Mouse (Mus musculus) MEL (cell line): ENCODE data around the gene Rnf227. TPM values are rescaled to one million over a fixed set of nuclear protein-coding genes. Genes with fewer than 3 reads are reported as not detected.

Experiments used
- DNase-seq: peaks from one replicate; pipeline ENCODE4 v3.0.0; 2011; ENCODE audit warnings: low read depth, low spot score
- H3K27ac ChIP-seq: 2 replicates; pipeline ENCODE4 v1.5.1; 2012; ENCODE audit warnings: low read depth, mild to moderate bottlenecking, control low read depth, low read length, moderate library complexity; ENCODE audit not compliant: control insufficient read depth
- H3K27me3 ChIP-seq, 2 experiments: fragments of 150-350 bp in 1 of 2; sonication (generic) in 1 of 2; 2 replicates each; pipeline ENCODE4 v1.6.1; 2012; ENCODE audit warnings: low read length in 2 of 2, mild to moderate bottlenecking in 2 of 2, improper control_type of control experiment in 1 of 2, moderate library complexity in 1 of 2; ENCODE audit not compliant: insufficient read depth in 2 of 2, control insufficient read depth in 1 of 2
- H3K36me3 ChIP-seq, 2 experiments: 2 replicates each; pipeline ENCODE4 v1.6.1; 2012 to 2014; ENCODE audit warnings: low read length in 2 of 2, improper control_type of control experiment in 1 of 2, inconsistent platforms in 1 of 2, mild to moderate bottlenecking in 1 of 2; ENCODE audit not compliant: insufficient read depth in 2 of 2, control insufficient read depth in 1 of 2
- H3K4me1 ChIP-seq, 2 experiments: fragments of 150-350 bp in 1 of 2; sonication (generic) in 1 of 2; 2 replicates each; pipeline ENCODE4 v1.6.1; 2012; ENCODE audit warnings: low read length in 2 of 2, improper control_type of control experiment in 1 of 2, mild to moderate bottlenecking in 1 of 2; ENCODE audit not compliant: insufficient read depth in 2 of 2, control insufficient read depth in 1 of 2
- H3K4me3 ChIP-seq, 2 experiments: fragments of 150-350 bp in 1 of 2; sonication (generic) in 1 of 2; 2 replicates each; pipeline ENCODE4 v1.5.1; 2012; ENCODE audit warnings: low read depth in 2 of 2, low read length in 2 of 2, mild to moderate bottlenecking in 2 of 2, moderate library complexity in 2 of 2, control low read depth in 1 of 2, improper control_type of control experiment in 1 of 2; ENCODE audit not compliant: control insufficient read depth in 1 of 2, insufficient read depth in 1 of 2
- H3K79me2 ChIP-seq: 2 replicates; pipeline ENCODE4 v1.6.1; 2012; ENCODE audit warnings: mild to moderate bottlenecking, low read length, moderate library complexity; ENCODE audit not compliant: control insufficient read depth, poor library complexity, insufficient read depth
- H3K9ac ChIP-seq: 2 replicates; pipeline ENCODE4 v1.6.1; 2012; ENCODE audit warnings: low read depth, mild to moderate bottlenecking, control low read depth, low read length, moderate library complexity; ENCODE audit not compliant: control insufficient read depth, poor library complexity, severe bottlenecking
- H3K9me3 ChIP-seq: fragments of 150-350 bp; sonication (generic); replicated peaks from 2 replicates; pipeline ENCODE4 v1.6.1; 2012; ENCODE audit warnings: mild to moderate bottlenecking, low read length, improper control_type of control experiment, moderate library complexity; ENCODE audit not compliant: insufficient read depth
- BHLHE40 ChIP-seq: IDR thresholded peaks from 2 replicates; pipeline ENCODE4 v1.6.1; 2012; ENCODE audit warnings: low read depth, mild to moderate bottlenecking, inconsistent platforms, low read length, improper control_type of control experiment, borderline replicate concordance
- CHD1 ChIP-seq: IDR thresholded peaks from 2 replicates; pipeline ENCODE4 v1.6.1; 2012; ENCODE audit warnings: low read depth, mild to moderate bottlenecking, inconsistent platforms, low read length, improper control_type of control experiment
- CTCF ChIP-seq, 3 experiments: IDR thresholded peaks in 2 of 3; conservative IDR thresholded peaks in 1 of 3; 2 replicates each; pipeline ENCODE4 v1.5.1; 2011 to 2012; ENCODE audit warnings: low read length in 3 of 3, low read depth in 2 of 3, mild to moderate bottlenecking in 2 of 3, improper control_type of control experiment in 1 of 3, inconsistent platforms in 1 of 3, mixed read lengths in 1 of 3, moderate library complexity in 1 of 3; ENCODE audit not compliant: control insufficient read depth in 1 of 3, insufficient read depth in 1 of 3, poor library complexity in 1 of 3, severe bottlenecking in 1 of 3
- ELF1 ChIP-seq: IDR thresholded peaks from 2 replicates; pipeline ENCODE4 v1.6.1; 2014; ENCODE audit warnings: low read depth, mild to moderate bottlenecking, inconsistent platforms, low read length, improper control_type of control experiment, moderate library complexity
- EP300 ChIP-seq, 2 experiments: IDR thresholded peaks; 2 replicates each; pipeline ENCODE4 v1.6.1; 2011; ENCODE audit warnings: improper control_type of control experiment in 2 of 2, low read length in 2 of 2, low read depth in 1 of 2, mild to moderate bottlenecking in 1 of 2
- ETS1 ChIP-seq: IDR thresholded peaks from 2 replicates; pipeline ENCODE4 v1.6.1; 2012; ENCODE audit warnings: low read depth, mild to moderate bottlenecking, inconsistent platforms, low read length, improper control_type of control experiment, moderate library complexity
- GABPA ChIP-seq: IDR thresholded peaks from 2 replicates; pipeline ENCODE4 v1.6.1; 2012; ENCODE audit warnings: low read depth, mild to moderate bottlenecking, inconsistent platforms, low read length, improper control_type of control experiment, moderate library complexity
- HCFC1 ChIP-seq: IDR thresholded peaks from 2 replicates; pipeline ENCODE4 v1.6.1; 2012; ENCODE audit warnings: low read depth, mild to moderate bottlenecking, inconsistent platforms, low read length, improper control_type of control experiment, moderate library complexity
- JUND ChIP-seq: IDR thresholded peaks from 2 replicates; pipeline ENCODE4 v1.6.1; 2011; ENCODE audit warnings: low read depth, mild to moderate bottlenecking, improper control_type of control experiment, low read length
- MAZ ChIP-seq: IDR thresholded peaks from 2 replicates; pipeline ENCODE4 v1.6.1; 2012; ENCODE audit warnings: low read depth, mild to moderate bottlenecking, inconsistent platforms, low read length, improper control_type of control experiment
- MEF2A ChIP-seq: IDR thresholded peaks from 2 replicates; pipeline ENCODE4 v1.6.1; 2014; ENCODE audit warnings: low read depth, mild to moderate bottlenecking, inconsistent platforms, low read length, improper control_type of control experiment; ENCODE audit not compliant: poor library complexity, insufficient replicate concordance, severe bottlenecking; ENCODE audit errors: extremely low read depth
- MYB ChIP-seq: IDR thresholded peaks from 2 replicates; pipeline ENCODE4 v1.6.1; 2011; ENCODE audit warnings: mild to moderate bottlenecking, low read depth, low read length, improper control_type of control experiment
- MYC ChIP-seq: IDR thresholded peaks from 2 replicates; pipeline ENCODE4 v1.6.1; 2011; ENCODE audit warnings: low read depth, mild to moderate bottlenecking, low read length, improper control_type of control experiment, moderate library complexity
- POLR2AphosphoS2 ChIP-seq: IDR thresholded peaks from 2 replicates; pipeline ENCODE4 v1.6.1; 2011; ENCODE audit warnings: low read length, improper control_type of control experiment
- POLR2AphosphoS5 ChIP-seq: IDR thresholded peaks from 2 replicates; pipeline ENCODE4 v1.6.1; 2012; ENCODE audit warnings: low read depth, borderline replicate concordance, mild to moderate bottlenecking, inconsistent platforms, low read length, moderate library complexity, mixed read lengths
- RAD21 ChIP-seq: IDR thresholded peaks from 2 replicates; pipeline ENCODE4 v1.6.1; 2011; ENCODE audit warnings: mild to moderate bottlenecking, low read depth, low read length, improper control_type of control experiment
- SMC3 ChIP-seq: IDR thresholded peaks from 2 replicates; pipeline ENCODE4 v1.6.1; 2011; ENCODE audit warnings: low read depth, low read length, improper control_type of control experiment
- TAL1 ChIP-seq: IDR thresholded peaks from 2 replicates; pipeline ENCODE4 v1.6.1; 2012; ENCODE audit warnings: mild to moderate bottlenecking, inconsistent platforms, low read length, moderate library complexity, mixed read lengths
- TBP ChIP-seq: IDR thresholded peaks from 2 replicates; pipeline ENCODE4 v1.8.0; 2011; ENCODE audit warnings: low read depth, low read length, improper control_type of control experiment
- TCF12 ChIP-seq: IDR thresholded peaks from 2 replicates; pipeline ENCODE4 v1.6.1; 2014; ENCODE audit warnings: low read depth, mild to moderate bottlenecking, inconsistent platforms, low read length, improper control_type of control experiment, moderate library complexity
- USF1 ChIP-seq: IDR thresholded peaks from 2 replicates; pipeline ENCODE4 v1.6.1; 2014; ENCODE audit warnings: low read depth, mild to moderate bottlenecking, inconsistent platforms, low read length, improper control_type of control experiment, moderate library complexity
- ZKSCAN1 ChIP-seq: IDR thresholded peaks from 2 replicates; pipeline ENCODE4 v1.6.1; 2012; ENCODE audit warnings: low read depth, mild to moderate bottlenecking, inconsistent platforms, low read length, improper control_type of control experiment, moderate library complexity
- ZNF384 ChIP-seq: IDR thresholded peaks from 2 replicates; pipeline ENCODE4 v1.6.1; 2012; ENCODE audit warnings: low read depth, mild to moderate bottlenecking, inconsistent platforms, low read length, improper control_type of control experiment
- polyA plus RNA-seq, 2 experiments: library from polyadenylated mRNA; stranded (reverse) in 1 of 2; unstranded in 1 of 2; fragments of >175 nt in 1 of 2; fragments of >200 nt in 1 of 2; gene quantifications; 2 replicates each; pipeline versions ENCODE4 v1.2.1 to v1.2.4; 2012; ENCODE audit warnings: low replicate concordance in 2 of 2, low read depth in 1 of 2; ENCODE audit not compliant: insufficient read length in 2 of 2, insufficient read depth in 1 of 2, missing spikeins in 1 of 2
- total RNA-seq: library from RNA; depleted of rRNA; stranded (reverse); fragments of 300-350 nt; gene quantifications from 2 replicates; pipeline ENCODE4 v1.2.3, GENCODE M21; 2012

Rnf227 gene
- total and polyA plus RNA-seq, 3 experiments = 11.5 to 12.4 TPM; not detected in 1

DNA sequence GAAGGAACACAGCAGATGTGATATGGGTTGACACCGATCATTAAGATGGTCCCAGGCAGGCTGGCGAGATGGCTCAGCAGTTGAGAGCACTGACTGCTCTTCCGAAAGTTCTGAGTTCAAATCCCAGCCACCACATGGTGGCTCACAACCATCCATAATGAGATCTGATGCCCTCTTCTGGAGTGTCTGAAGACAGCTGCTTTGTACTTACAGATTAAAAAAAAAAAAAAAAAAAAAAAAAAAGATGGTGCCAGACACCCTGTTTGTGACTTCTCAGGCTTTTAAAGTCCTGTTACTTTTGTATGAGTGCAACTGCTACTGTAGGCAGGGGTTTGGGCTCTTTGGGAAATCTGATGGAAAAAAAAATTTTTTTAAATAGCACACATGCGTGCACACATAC is 48.4 kb downstream of the Rnf227 start:
- H3K9ac ChIP-seq = no peak overlapping the region
- TF ChIP-seq BHLHE40 = no peak
- peak in 1 of 3 experiments; percentile 16; a peak in 2 of 6 replicates for TF ChIP-seq CTCF (IDR thresholded peaks at IDR 0.05 in 2 of 3, conservative IDR thresholded peaks at IDR 0.05 in 1 of 3; ENCODE audit: control insufficient read depth in 1 of 3, insufficient read depth in 1 of 3, low read depth in 2 of 3, low read length in 3 of 3, poor library complexity in 1 of 3, severe bottlenecking in 1 of 3)
- no peak for TF ChIP-seq HCFC1
- TF ChIP-seq MYC = no peak
- TF ChIP-seq MEF2A = no peak
- TF ChIP-seq POLR2AphosphoS2 = no peak
- TF ChIP-seq TCF12 = no peak
- TF ChIP-seq ETS1 = no peak
- peak; percentile 84 for TF ChIP-seq ZNF384
- no peak for TF ChIP-seq CHD1
- no peak for TF ChIP-seq GABPA
- TF ChIP-seq EP300 (IDR thresholded peaks at IDR 0.05; ENCODE audit: low read depth in 1 of 2, low read length in 2 of 2) = no peak
- no peak for TF ChIP-seq USF1
- TF ChIP-seq ZKSCAN1 = no peak
- TF ChIP-seq TBP = no peak
- TF ChIP-seq JUND = no peak
- no peak for TF ChIP-seq RAD21
- TF ChIP-seq POLR2AphosphoS5 = no peak
- peak; percentile 19; the same call in 1 of the 2 replicates for TF ChIP-seq SMC3
- TF ChIP-seq MAZ = no peak
- no peak for TF ChIP-seq TAL1
- no peak for TF ChIP-seq MYB
- TF ChIP-seq ELF1 = no peak
- TF ChIP-seq, all 39 proteins: peak for 3
- H3K4me3 ChIP-seq = no peak overlapping the region
- no peaks in the 10 kb centered on the region; a peak in 1 of 4 replicates for H3K36me3 ChIP-seq
- no peaks in the 10 kb centered on the region for H3K79me2 ChIP-seq
- H3K27me3 ChIP-seq = no peaks in the 10 kb centered on the region
- no peak overlapping the region for H3K27ac ChIP-seq
- H3K9me3 ChIP-seq = no peaks in the 10 kb centered on the region
- no peaks in the 10 kb centered on the region for H3K4me1 ChIP-seq
- DNase-seq = no peak
